Mouse (Mus musculus): ENCODE measurements around the gene Nipbl. TPM values are rescaled to one million over a fixed set of nuclear protein-coding genes. Genes with fewer than 3 reads are reported as not detected.

Gene Nipbl
- polyA plus RNA-seq, 1 experiment = 15.4 TPM

DNA sequence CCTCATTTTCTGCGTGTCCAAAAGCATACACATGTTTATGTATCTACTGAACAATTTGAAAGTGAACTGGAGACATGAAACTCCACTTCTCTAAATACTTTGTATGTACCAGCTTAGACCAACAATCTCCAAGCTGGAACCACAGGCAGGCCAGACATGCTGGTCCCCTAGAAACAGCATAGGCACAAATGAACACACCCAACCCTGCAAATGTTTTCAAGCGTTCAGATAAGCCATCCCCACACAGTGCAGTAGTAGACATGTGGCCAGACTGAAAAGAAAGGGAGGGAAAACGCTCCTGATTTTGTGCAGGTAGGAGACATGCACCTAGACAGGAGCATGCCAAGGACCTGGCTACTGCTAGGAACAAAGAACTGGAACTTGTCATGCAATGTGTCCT lies 52.5 kb downstream of the Nipbl start:
- no peaks in the 10 kb centered on the region for H3K4me1 ChIP-seq (ENCODE audit: control insufficient read depth, insufficient read depth, insufficient read length, low read length)
- no peak overlapping the region for H3K27ac ChIP-seq (replicated peaks; ENCODE audit: low read depth, low read length)
- H3K4me3 ChIP-seq (ENCODE audit: insufficient read depth, low read depth, low read length) = no peak overlapping the region

GRCm38 (mm10) chr15:8382213-8382612 lies 62.0 kb downstream of the Nipbl start:
- H3K4me1 ChIP-seq (ENCODE audit: control insufficient read depth, insufficient read depth, insufficient read length, low read length) = no peaks in the 10 kb centered on the region
- H3K27ac ChIP-seq (replicated peaks; ENCODE audit: low read depth, low read length) = no peak overlapping the region
- H3K4me3 ChIP-seq (ENCODE audit: insufficient read depth, low read depth, low read length) = no peak overlapping the region

DNA sequence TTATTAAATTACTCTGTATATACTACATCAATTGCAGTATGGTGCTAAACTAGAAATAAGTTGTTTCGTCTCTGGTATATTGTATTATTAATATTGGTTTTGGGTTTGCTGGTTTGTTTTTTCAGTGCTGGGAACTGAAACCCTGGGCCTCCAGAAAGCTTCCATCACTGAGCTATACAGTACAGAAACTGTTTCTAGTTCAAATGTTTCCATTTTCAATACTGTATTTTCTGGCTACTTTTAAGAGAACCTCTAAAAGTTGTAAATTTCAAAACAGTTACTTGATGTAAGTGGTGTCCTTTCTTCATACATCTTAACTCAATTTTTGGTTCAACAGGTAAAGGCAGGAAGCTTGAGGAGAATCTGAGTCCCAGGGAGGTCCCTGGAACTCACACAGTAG lies 68.6 kb downstream of the Nipbl start:
- no peak overlapping the region for H3K27ac ChIP-seq (replicated peaks; ENCODE audit: low read depth, low read length)
- no peak overlapping the region for H3K4me3 ChIP-seq (ENCODE audit: insufficient read depth, low read depth, low read length)
- no peaks in the 10 kb centered on the region for H3K4me1 ChIP-seq (ENCODE audit: control insufficient read depth, insufficient read depth, insufficient read length, low read length)

DNA sequence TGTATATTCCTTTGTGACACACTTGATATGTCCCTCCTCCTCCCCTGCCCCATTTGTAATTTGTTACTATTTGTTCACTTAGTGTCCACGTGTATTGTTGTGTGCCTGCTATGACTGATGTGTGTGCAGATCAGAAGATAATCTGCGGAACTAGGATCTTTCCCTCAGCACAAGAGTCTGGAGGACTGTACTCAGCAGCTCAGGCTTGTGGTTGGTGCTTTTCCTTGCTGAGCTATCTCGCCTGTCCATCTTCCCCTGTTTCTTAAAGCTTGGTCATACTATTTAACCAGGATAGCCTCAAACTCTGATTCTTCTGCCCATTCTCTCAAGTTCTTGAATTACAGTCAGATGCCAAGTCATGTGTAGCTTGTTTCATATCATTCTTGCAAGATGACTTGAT lies 69.5 kb downstream of the Nipbl start:
- Histone ChIP-seq H3K4me3 (ENCODE audit: insufficient read depth, low read depth, low read length) (no peak overlapping the region), H3K4me1 (ENCODE audit: control insufficient read depth, insufficient read depth, insufficient read length, low read length) (no peaks in the 10 kb centered on the region), H3K27ac (replicated peaks; ENCODE audit: low read depth, low read length) (no peak overlapping the region)

GRCm38 (mm10) chr15:8347104-8347773 lies 97.0 kb downstream of the Nipbl start:
- Histone ChIP-seq H3K4me3 (ENCODE audit: insufficient read depth, low read depth, low read length) (no peak overlapping the region), H3K4me1 (ENCODE audit: control insufficient read depth, insufficient read depth, insufficient read length, low read length) (no peaks in the 10 kb centered on the region), H3K27ac (replicated peaks; ENCODE audit: low read depth, low read length) (no peak overlapping the region)

DNA sequence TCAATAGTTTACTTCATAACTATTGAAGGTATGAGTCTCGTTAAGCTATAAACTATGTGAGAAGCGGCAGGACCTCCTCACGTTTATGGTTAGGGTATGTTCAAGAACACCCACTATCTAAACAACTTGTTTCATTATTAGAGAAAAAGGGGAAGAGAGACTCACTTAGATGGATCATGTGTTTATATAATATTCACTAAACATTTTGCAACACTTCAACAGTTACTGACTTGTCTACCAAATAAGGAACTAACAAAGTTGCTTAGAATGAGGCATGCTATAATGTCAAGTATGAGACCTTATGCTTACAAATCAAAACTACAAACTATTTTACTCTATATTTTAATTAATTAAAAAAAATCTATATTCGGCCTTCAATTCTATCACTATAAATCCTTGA lies 103.7 kb downstream of the Nipbl start:
- Histone ChIP-seq H3K27ac (replicated peaks; ENCODE audit: low read depth, low read length) (no peak overlapping the region), H3K4me1 (ENCODE audit: control insufficient read depth, insufficient read depth, insufficient read length, low read length) (no peaks in the 10 kb centered on the region), H3K4me3 (ENCODE audit: insufficient read depth, low read depth, low read length) (no peak overlapping the region)

DNA sequence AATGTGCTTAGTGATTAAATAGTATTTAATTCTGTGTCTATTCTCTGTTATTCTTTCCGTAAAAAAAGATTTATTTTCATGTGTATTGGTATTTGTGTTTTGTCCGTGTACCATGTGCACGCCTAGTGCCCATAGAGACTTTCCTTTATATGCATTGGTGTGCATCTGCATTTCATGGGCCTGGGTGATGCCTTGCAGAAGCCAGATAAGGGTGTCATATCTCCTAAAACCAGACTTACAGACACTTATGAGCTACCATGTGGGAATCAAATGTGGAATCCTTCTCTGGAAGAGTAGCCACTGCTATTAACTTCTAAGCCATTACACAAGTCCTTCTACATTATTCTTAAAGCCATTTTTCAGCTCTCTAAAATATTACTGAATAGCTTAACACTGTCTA lies 112.7 kb downstream of the Nipbl start:
- H3K4me1 ChIP-seq (ENCODE audit: control insufficient read depth, insufficient read depth, insufficient read length, low read length) = no peaks in the 10 kb centered on the region

DNA sequence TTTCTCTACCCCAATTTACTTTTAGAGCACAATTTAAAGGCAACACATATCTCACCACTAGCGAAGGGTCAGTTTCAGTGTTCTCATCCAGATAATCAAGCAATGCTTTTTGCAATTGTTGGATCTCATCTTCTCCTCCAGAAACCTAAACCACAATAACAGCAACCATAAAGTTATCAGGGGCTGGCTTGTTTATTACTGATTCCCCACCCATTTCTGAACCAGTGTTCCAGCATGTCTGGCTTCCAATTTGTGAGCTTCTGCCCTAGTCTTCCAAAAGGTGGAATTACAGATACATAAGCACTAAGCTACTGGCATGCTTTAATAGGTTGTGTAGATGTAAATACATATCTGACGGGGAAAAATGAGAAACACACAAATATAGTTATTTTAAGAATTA lies 118.6 kb downstream of the Nipbl start:
- Histone ChIP-seq H3K4me1 (ENCODE audit: control insufficient read depth, insufficient read depth, insufficient read length, low read length) (no peaks in the 10 kb centered on the region), H3K4me3 (ENCODE audit: insufficient read depth, low read depth, low read length) (no peak overlapping the region), H3K27ac (replicated peaks; ENCODE audit: low read depth, low read length) (no peak overlapping the region)

More for the DNA sequence above, 112.7 kb downstream of the Nipbl start:
- no peak overlapping the region for H3K4me3 ChIP-seq (ENCODE audit: insufficient read depth, low read depth, low read length)
- no peak overlapping the region for H3K27ac ChIP-seq (replicated peaks; ENCODE audit: low read depth, low read length)

GRCm38 (mm10) chr15:8324833-8325232 lies 119.4 kb downstream of the Nipbl start:
- no peak overlapping the region for H3K27ac ChIP-seq (replicated peaks; ENCODE audit: low read depth, low read length)
- H3K4me1 ChIP-seq (ENCODE audit: control insufficient read depth, insufficient read depth, insufficient read length, low read length) = no peaks in the 10 kb centered on the region
- no peak overlapping the region for H3K4me3 ChIP-seq (ENCODE audit: insufficient read depth, low read depth, low read length)

GRCm38 (mm10) chr15:8324061-8324460 lies 120.2 kb downstream of the Nipbl start:
- Histone ChIP-seq H3K4me1 (ENCODE audit: control insufficient read depth, insufficient read depth, insufficient read length, low read length) (no peaks in the 10 kb centered on the region), H3K27ac (replicated peaks; ENCODE audit: low read depth, low read length) (no peak overlapping the region), H3K4me3 (ENCODE audit: insufficient read depth, low read depth, low read length) (no peak overlapping the region)

DNA sequence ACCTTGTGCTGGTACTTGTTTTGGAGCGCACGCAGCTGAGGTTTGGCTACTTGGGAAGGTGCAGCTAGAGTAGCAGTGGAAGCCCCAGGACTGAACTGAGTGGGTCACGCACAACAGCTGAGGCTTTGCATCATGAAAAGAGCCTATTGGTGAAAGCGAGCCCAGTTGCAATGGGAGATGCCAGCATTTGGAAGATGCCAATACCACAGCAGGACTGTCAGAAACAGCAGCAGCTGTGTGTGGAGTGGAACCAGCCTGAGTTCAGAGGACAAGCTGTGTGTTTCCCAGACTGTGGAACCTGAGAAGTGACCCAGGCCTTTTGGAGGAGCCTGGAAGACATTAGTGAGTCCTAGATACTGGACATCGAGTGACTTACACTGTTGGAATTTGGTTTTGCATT lies 122.8 kb downstream of the Nipbl start:
- H3K27ac ChIP-seq (replicated peaks; ENCODE audit: low read depth, low read length) = no peak overlapping the region
- H3K4me1 ChIP-seq (ENCODE audit: control insufficient read depth, insufficient read depth, insufficient read length, low read length) = no peaks in the 10 kb centered on the region
- H3K4me3 ChIP-seq (ENCODE audit: insufficient read depth, low read depth, low read length) = no peak overlapping the region

GRCm38 (mm10) chr15:8319191-8319590 lies 125.1 kb downstream of the Nipbl start:
- Histone ChIP-seq H3K27ac (replicated peaks; ENCODE audit: low read depth, low read length) (no peak overlapping the region), H3K4me1 (ENCODE audit: control insufficient read depth, insufficient read depth, insufficient read length, low read length) (no peaks in the 10 kb centered on the region), H3K4me3 (ENCODE audit: insufficient read depth, low read depth, low read length) (no peak overlapping the region)

- no peak overlapping the region for H3K27ac ChIP-seq (replicated peaks; ENCODE audit: low read depth, low read length)
- no peaks in the 10 kb centered on the region for H3K4me1 ChIP-seq (ENCODE audit: control insufficient read depth, insufficient read depth, insufficient read length, low read length)
- no peak overlapping the region for H3K4me3 ChIP-seq (ENCODE audit: insufficient read depth, low read depth, low read length)
Observed at GRCm38 (mm10) chr15:8317381-8317780, 126.9 kb downstream of the Nipbl start.

- no peak overlapping the region for H3K27ac ChIP-seq (replicated peaks; ENCODE audit: low read depth, low read length)
- no peaks in the 10 kb centered on the region for H3K4me1 ChIP-seq (ENCODE audit: control insufficient read depth, insufficient read depth, insufficient read length, low read length)
- H3K4me3 ChIP-seq (ENCODE audit: insufficient read depth, low read depth, low read length) = no peak overlapping the region
Observed at GRCm38 (mm10) chr15:8305474-8305873, 138.8 kb downstream of the Nipbl start.

DNA sequence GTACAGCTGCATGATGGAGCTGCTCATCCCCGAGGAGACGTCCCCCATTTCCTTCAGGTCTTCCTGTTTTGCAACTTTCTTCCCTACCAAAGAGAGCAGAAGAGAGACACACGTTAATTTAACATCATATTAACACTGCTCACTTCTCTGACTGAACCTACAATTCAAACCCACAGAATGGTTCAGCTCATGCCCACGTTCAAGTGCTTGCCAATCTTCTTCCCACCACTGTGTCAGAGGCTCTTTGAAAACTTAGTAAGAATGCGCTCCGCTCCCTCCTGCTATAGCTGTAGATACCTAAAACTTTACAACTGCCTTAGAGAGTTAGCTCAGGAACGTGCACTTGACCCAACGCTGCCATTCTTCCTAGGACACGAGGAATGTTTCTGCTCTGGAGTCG lies 141.3 kb downstream of the Nipbl start:
- no peaks in the 10 kb centered on the region for H3K4me1 ChIP-seq (ENCODE audit: control insufficient read depth, insufficient read depth, insufficient read length, low read length)
- no peak overlapping the region for H3K4me3 ChIP-seq (ENCODE audit: insufficient read depth, low read depth, low read length)
- no peak overlapping the region for H3K27ac ChIP-seq (replicated peaks; ENCODE audit: low read depth, low read length)

DNA sequence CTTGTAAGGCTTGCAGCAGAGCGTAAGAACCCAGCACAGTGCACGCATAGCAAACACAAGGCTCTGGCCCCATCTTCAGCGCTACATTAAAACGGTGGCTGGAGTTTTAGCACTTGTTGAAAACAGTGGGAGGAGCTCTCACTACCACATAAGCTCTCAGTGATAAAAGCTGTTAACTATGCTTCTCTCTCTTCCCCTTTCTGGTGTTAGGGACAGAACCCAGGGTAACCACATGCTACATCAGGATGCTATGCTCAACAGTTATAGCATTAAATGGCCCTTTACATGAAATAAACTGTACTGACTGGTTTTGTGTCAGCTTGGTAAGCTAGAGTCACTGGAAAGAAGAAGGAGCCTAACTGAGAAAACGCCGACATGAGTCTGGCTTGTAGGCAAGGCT lies 150.1 kb downstream of the Nipbl start:
- H3K4me3 ChIP-seq (ENCODE audit: insufficient read depth, low read depth, low read length) = no peak overlapping the region
- no peak overlapping the region for H3K27ac ChIP-seq (replicated peaks; ENCODE audit: low read depth, low read length)
- H3K4me1 ChIP-seq (ENCODE audit: control insufficient read depth, insufficient read depth, insufficient read length, low read length) = no peaks in the 10 kb centered on the region

Data from brown adipose tissue, adult 24 weeks (tissue).